Mouse (Mus musculus) cortical plate, adult 2 months (tissue): ENCODE measurements at regions not wholly inside any gene's neighbourhood (a gene's known extent, or its start where the extent isn't known, plus 50 kb on each side); places are given as distances from the start of the nearest gene placed in this dataset.

Experiments used
- CTCF ChIP-seq: fragments of 200-500 bp; IDR thresholded peaks from 2 replicates; pipeline ENCODE4 v1.5.1; 2011; ENCODE audit warnings: mild to moderate bottlenecking, control low read depth, low read length; ENCODE audit not compliant: insufficient read depth; ENCODE audit errors: extremely low read depth
- POLR2A ChIP-seq: fragments of 200-500 bp; IDR thresholded peaks from 2 replicates; pipeline ENCODE4 v1.6.1; 2011; ENCODE audit warnings: mild to moderate bottlenecking, low read length, control low read depth; ENCODE audit not compliant: insufficient read depth; ENCODE audit errors: extremely low read depth

DNA sequence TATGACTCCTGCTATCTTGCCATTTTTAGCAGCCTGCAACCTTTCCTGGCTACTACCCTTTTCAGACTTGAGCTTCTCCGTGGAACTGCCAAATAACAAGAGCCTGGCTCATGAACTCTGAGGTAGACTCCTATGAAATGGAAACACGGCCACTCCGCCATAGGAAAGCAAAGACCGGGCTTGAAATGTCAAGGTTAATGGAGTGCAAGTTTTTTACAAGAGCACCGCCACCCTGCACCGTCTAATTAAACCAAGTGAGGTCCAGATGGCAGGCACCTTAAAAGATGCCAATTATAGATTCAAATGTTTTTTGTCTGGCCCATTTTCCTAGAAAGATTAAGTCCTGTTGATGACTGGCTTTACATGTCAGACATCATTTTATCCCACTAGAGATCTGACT, 818.0 kb upstream of the Sox9 start:
- TF ChIP-seq POLR2A = no peak
- no peak for TF ChIP-seq CTCF
